Mouse (Mus musculus): ENCODE data around the gene Twist1. TPM values are rescaled to one million over a fixed set of nuclear protein-coding genes. Genes with fewer than 3 reads are reported as not detected.

Gene Twist1
- polyA plus RNA-seq, 1 experiment from 2014 or later, result 16.6 TPM

- Histone ChIP-seq H3K4me3 (peak overlapping the region; percentile 69), H3K4me2 (peak overlapping the region; percentile 89), H3K27me3 (replicated peaks) (peaks cover 63% of the 10 kb centered on the region), H3K4me1 (replicated peaks) (peaks cover 22% of the 10 kb centered on the region; the same call in 1 of the 2 replicates), H3K9me3 (replicated peaks) (no peaks in the 10 kb centered on the region), H3K9ac (peak overlapping the region; percentile 87), H3K27ac (ENCODE audit: poor library complexity, severe bottlenecking) (peak overlapping the region; percentile 81), H3K36me3 (no peaks in the 10 kb centered on the region)
- ATAC-seq (ENCODE audit: insufficient number of reproducible peaks, low FRiP score), result 0 out of 2 replicates have a peak, but pooled peaks have one; percentile 29
- WGBS, result under 1% methylated on average over 51 of the region's 56 CpGs
Measured at GRCm38 (mm10) chr12:33958241-33959194, 1.0 kb downstream of the Twist1 start.

GRCm38 (mm10) chr12:33959206-33959605 is 1.7 kb downstream of the Twist1 start:
- no peak for ATAC-seq (ENCODE audit: insufficient number of reproducible peaks, low FRiP score)
- peak overlapping the region; percentile 89 for H3K4me2 ChIP-seq
- no peaks in the 10 kb centered on the region for H3K9me3 ChIP-seq (replicated peaks)
- H3K4me1 ChIP-seq (replicated peaks), result peaks cover 22% of the 10 kb centered on the region; the same call in 1 of the 2 replicates
- H3K27ac ChIP-seq (ENCODE audit: poor library complexity, severe bottlenecking), result peak overlapping the region; percentile 81
- H3K9ac ChIP-seq, result peak overlapping the region; percentile 87
- WGBS, result 8% methylated on average over 6 of the region's 6 CpGs
- peak overlapping the region; percentile 69 for H3K4me3 ChIP-seq
- H3K27me3 ChIP-seq (replicated peaks), result peaks cover 65% of the 10 kb centered on the region
- H3K36me3 ChIP-seq, result no peaks in the 10 kb centered on the region

- WGBS, result 35% methylated on average over 3 of the region's 3 CpGs
- Histone ChIP-seq H3K4me1 (replicated peaks) (peaks cover 22% of the 10 kb centered on the region; the same call in 1 of the 2 replicates), H3K4me2 (0 out of 2 replicates have a peak overlapping the region, but pooled peaks have one; percentile 26), H3K4me3 (peak overlapping the region; percentile 42), H3K27me3 (replicated peaks) (peaks cover 65% of the 10 kb centered on the region), H3K36me3 (no peaks in the 10 kb centered on the region), H3K9ac (no peak overlapping the region), H3K27ac (ENCODE audit: poor library complexity, severe bottlenecking) (peak overlapping the region; percentile 38; the same call in 1 of the 2 replicates), H3K9me3 (replicated peaks) (no peaks in the 10 kb centered on the region)
- no peak for ATAC-seq (ENCODE audit: insufficient number of reproducible peaks, low FRiP score)
Measured at GRCm38 (mm10) chr12:33959846-33960245, 2.4 kb downstream of the Twist1 start.

GRCm38 (mm10) chr12:33961013-33961412 is 3.5 kb downstream of the Twist1 start:
- Histone ChIP-seq H3K27me3 (replicated peaks) (peaks cover 65% of the 10 kb centered on the region), H3K4me2 (peak overlapping the region; percentile 34), H3K9me3 (replicated peaks) (no peaks in the 10 kb centered on the region), H3K36me3 (no peaks in the 10 kb centered on the region), H3K9ac (peak overlapping the region; percentile 13; the same call in 1 of the 2 replicates), H3K4me1 (replicated peaks) (peaks cover 20% of the 10 kb centered on the region; the same call in 1 of the 2 replicates), H3K4me3 (peak overlapping the region; percentile 31), H3K27ac (ENCODE audit: poor library complexity, severe bottlenecking) (no peak overlapping the region)
- 46% methylated on average over 5 of the region's 5 CpGs for WGBS
- no peak for ATAC-seq (ENCODE audit: insufficient number of reproducible peaks, low FRiP score)

GRCm38 (mm10) chr12:33962118-33962772 is 4.8 kb downstream of the Twist1 start:
- peak overlapping the region; percentile 21; the same call in 1 of the 2 replicates for H3K9ac ChIP-seq
- WGBS, result 15% methylated on average over 17 of the region's 17 CpGs
- H3K4me3 ChIP-seq, result peak overlapping the region; percentile 15
- peak overlapping the region; percentile 42 for H3K4me2 ChIP-seq
- ATAC-seq (ENCODE audit: insufficient number of reproducible peaks, low FRiP score), result no peak
- peaks cover 63% of the 10 kb centered on the region for H3K27me3 ChIP-seq (replicated peaks)
- H3K4me1 ChIP-seq (replicated peaks), result peaks cover 21% of the 10 kb centered on the region
- H3K9me3 ChIP-seq (replicated peaks), result no peaks in the 10 kb centered on the region
- peak overlapping the region; percentile 24; the same call in 1 of the 2 replicates for H3K27ac ChIP-seq (ENCODE audit: poor library complexity, severe bottlenecking)
- H3K36me3 ChIP-seq, result no peaks in the 10 kb centered on the region

- peak overlapping the region; percentile 42 for H3K4me2 ChIP-seq
- H3K36me3 ChIP-seq, result no peaks in the 10 kb centered on the region
- peaks cover 22% of the 10 kb centered on the region for H3K4me1 ChIP-seq (replicated peaks)
- peaks cover 68% of the 10 kb centered on the region for H3K27me3 ChIP-seq (replicated peaks)
- H3K9ac ChIP-seq, result peak overlapping the region; percentile 21; the same call in 1 of the 2 replicates
- 35% methylated on average over 9 of the region's 9 CpGs for WGBS
- H3K4me3 ChIP-seq, result peak overlapping the region; percentile 15
- 0 out of 2 replicates have a peak overlapping the region, but pooled peaks have one; percentile 0 for H3K27ac ChIP-seq (ENCODE audit: poor library complexity, severe bottlenecking)
- H3K9me3 ChIP-seq (replicated peaks), result no peaks in the 10 kb centered on the region
- ATAC-seq (ENCODE audit: insufficient number of reproducible peaks, low FRiP score), result no peak
Measured at GRCm38 (mm10) chr12:33962773-33963130, 5.3 kb downstream of the Twist1 start.

GRCm38 (mm10) chr12:33963671-33964369 is 6.3 kb downstream of the Twist1 start:
- H3K27ac ChIP-seq (ENCODE audit: poor library complexity, severe bottlenecking), result no peak overlapping the region
- peaks cover 27% of the 10 kb centered on the region for H3K4me1 ChIP-seq (replicated peaks)
- no peak overlapping the region for H3K9ac ChIP-seq
- no peak for ATAC-seq (ENCODE audit: insufficient number of reproducible peaks, low FRiP score)
- peaks cover 68% of the 10 kb centered on the region for H3K27me3 ChIP-seq (replicated peaks)
- WGBS, result 15% methylated on average over 15 of the region's 15 CpGs
- 0 out of 2 replicates have a peak overlapping the region, but pooled peaks have one; percentile 42 for H3K4me2 ChIP-seq
- H3K4me3 ChIP-seq, result no peak overlapping the region
- no peaks in the 10 kb centered on the region for H3K36me3 ChIP-seq
- no peaks in the 10 kb centered on the region for H3K9me3 ChIP-seq (replicated peaks)

- 38% methylated on average over 2 of the region's 2 CpGs for WGBS
- Histone ChIP-seq H3K27ac (ENCODE audit: poor library complexity, severe bottlenecking) (no peak overlapping the region), H3K4me3 (no peak overlapping the region), H3K4me2 (no peak overlapping the region), H3K9ac (no peak overlapping the region), H3K27me3 (replicated peaks) (peaks cover 71% of the 10 kb centered on the region), H3K9me3 (replicated peaks) (no peaks in the 10 kb centered on the region), H3K4me1 (replicated peaks) (peaks cover 26% of the 10 kb centered on the region), H3K36me3 (no peaks in the 10 kb centered on the region)
- no peak for ATAC-seq (ENCODE audit: insufficient number of reproducible peaks, low FRiP score)
Measured at GRCm38 (mm10) chr12:33964427-33964826, 7.0 kb downstream of the Twist1 start.

GRCm38 (mm10) chr12:33965661-33966360 is 8.3 kb downstream of the Twist1 start:
- ATAC-seq (ENCODE audit: insufficient number of reproducible peaks, low FRiP score), result no peak
- Histone ChIP-seq H3K27ac (ENCODE audit: poor library complexity, severe bottlenecking) (no peak overlapping the region), H3K9ac (no peak overlapping the region), H3K27me3 (replicated peaks) (peaks cover 74% of the 10 kb centered on the region), H3K4me1 (replicated peaks) (peaks cover 26% of the 10 kb centered on the region), H3K36me3 (no peaks in the 10 kb centered on the region), H3K9me3 (replicated peaks) (no peaks in the 10 kb centered on the region), H3K4me3 (no peak overlapping the region), H3K4me2 (peak overlapping the region; percentile 74)
- WGBS, result 8% methylated on average over 5 of the region's 5 CpGs
